Comparison of ENCODE assay signal across 7 mouse cellular contexts in the genomic region with DNA sequence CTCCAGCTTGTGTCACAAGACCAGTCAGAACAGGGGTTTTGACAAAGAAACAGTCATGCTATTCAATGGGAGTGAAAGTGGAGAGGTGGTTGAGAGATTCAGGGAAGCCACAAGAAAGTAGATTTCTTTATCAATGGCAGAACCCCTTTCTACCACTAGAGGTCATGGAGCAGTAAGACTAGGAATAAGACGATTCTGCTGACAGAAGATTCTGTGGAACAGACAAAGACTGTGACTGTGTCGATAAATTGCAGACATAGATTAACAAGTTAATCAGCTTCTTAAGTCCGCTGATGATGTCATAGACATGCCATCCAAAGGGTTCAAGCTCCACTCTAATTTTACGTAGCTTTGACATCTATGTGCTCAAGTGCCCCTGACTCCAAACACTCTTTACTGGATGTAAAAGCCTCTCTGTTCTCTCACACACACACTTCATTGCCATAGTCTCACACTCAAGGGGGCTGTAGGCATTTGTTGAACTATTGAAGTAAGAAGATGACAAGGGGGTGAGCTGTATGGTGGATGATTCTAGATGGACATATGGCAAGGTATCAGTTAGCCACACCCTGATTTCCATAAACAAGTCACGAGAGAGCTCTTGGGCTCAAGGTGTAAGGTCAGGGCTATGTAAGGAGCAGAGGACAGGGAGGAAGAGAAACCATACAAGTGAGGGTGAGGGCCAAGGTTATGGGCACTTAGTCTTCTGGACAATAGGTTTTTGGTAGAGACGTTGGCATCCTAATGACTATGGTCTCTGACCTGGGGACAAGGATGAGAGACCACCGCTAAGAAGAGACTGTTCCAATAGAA.
DNase-seq lines count a peak whose midpoint lies in the region; ATAC-seq lines count a peak whose summit lies in the region.

No protein-coding gene starts in this region.

- H3K27ac ChIP-seq in hindbrain, embryonic 15.5 days (replicated peaks) = no peak overlapping the region
- H3K27ac ChIP-seq in midbrain, embryonic 16.5 days (ENCODE audit: low read length) = no peak overlapping the region

- intact Hi-C loops in left cerebral cortex, postnatal 14 days (cut with DNase I) = loop anchor here (1.0 to 10.0 kb wide), 3 partner anchors 148 to 439 kb away; no protein-coding TSS in a partner anchor

- no peaks in the 10 kb centered on the region for H3K36me3 ChIP-seq in hindbrain, embryonic 15.5 days
- H3K36me3 ChIP-seq in midbrain, embryonic 16.5 days (ENCODE audit: control insufficient read depth, insufficient read depth, low read length) = no peaks in the 10 kb centered on the region

- no peak overlapping the region for H3K4me2 ChIP-seq in hindbrain, embryonic 15.5 days
- no peak overlapping the region for H3K4me2 ChIP-seq in midbrain, embryonic 16.5 days (ENCODE audit: low read length)

- H3K9me3 ChIP-seq in hindbrain, embryonic 15.5 days = no peaks in the 10 kb centered on the region
- no peaks in the 10 kb centered on the region for H3K9me3 ChIP-seq in midbrain, embryonic 16.5 days (replicated peaks; ENCODE audit: control insufficient read depth, low read length, poor library complexity, severe bottlenecking)

- H3K4me3 ChIP-seq in hindbrain, embryonic 15.5 days = no peak overlapping the region
- H3K4me3 ChIP-seq in midbrain, embryonic 16.5 days (ENCODE audit: low read depth, low read length) = no peak overlapping the region

- H3K9ac ChIP-seq in hindbrain, embryonic 15.5 days = no peak overlapping the region
- H3K9ac ChIP-seq in midbrain, embryonic 16.5 days (ENCODE audit: low read depth, low read length) = no peak overlapping the region

- peak; percentile 51 to 83 for DNase-seq in left cerebral cortex, postnatal 14 days (ENCODE audit: low spot score in 2 of 2)
- no peak for DNase-seq in left cerebral cortex, adult 8-10 months (ENCODE audit: low spot score in 2 of 2)
- peak; percentile 34 for DNase-seq in MEL-GATA-1-ER (ENCODE audit: extremely low read depth, low read depth)
- DNase-seq in c-Kit-positive CD71-positive TER-119-positive erythroid progenitor cells, embryonic 14.5 days (ENCODE audit: low spot score) = peak; percentile 68
- DNase-seq in frontal cortex, postnatal 10 days (ENCODE audit: low spot score in 2 of 2) = no peak

- peak; percentile 81 for ATAC-seq in hindbrain, embryonic 15.5 days (ENCODE audit: low FRiP score, low read depth)
- peak; percentile 84 for ATAC-seq in midbrain, embryonic 16.5 days

- H3K27me3 ChIP-seq in hindbrain, embryonic 15.5 days = no peaks in the 10 kb centered on the region
- H3K27me3 ChIP-seq in midbrain, embryonic 16.5 days (ENCODE audit: control insufficient read depth, insufficient read depth, low read depth, low read length) = no peaks in the 10 kb centered on the region

- 53% methylated on average over 7 of the region's 7 CpGs for WGBS in hindbrain, embryonic 15.5 days
- 45% methylated on average over 7 of the region's 7 CpGs for WGBS in midbrain, embryonic 16.5 days

- 0 out of 2 replicates have a peak, but pooled peaks cover 3% of the 10 kb centered on the region for H3K4me1 ChIP-seq in hindbrain, embryonic 15.5 days (replicated peaks)
- H3K4me1 ChIP-seq in midbrain, embryonic 16.5 days (ENCODE audit: control insufficient read depth, insufficient read depth, low read length) = no peaks in the 10 kb centered on the region

Comparison
In these comparisons a context has a peak if more than half of its experiments do, and no peak if none do; other contexts are left out.
1. DNase-seq: peak in left cerebral cortex, postnatal 14 days (2 of 2), MEL-GATA-1-ER (single experiment) and c-Kit-positive CD71-positive TER-119-positive erythroid progenitor cells, embryonic 14.5 days (single experiment); none in left cerebral cortex, adult 8-10 months (0 of 2) and frontal cortex, postnatal 10 days (0 of 2).